Mouse (Mus musculus) thymus, adult 2 months (tissue): ENCODE results near the gene Ehd2.

Source experiments
- CTCF ChIP-seq: fragments of 200-500 bp; IDR thresholded peaks from 2 replicates; pipeline ENCODE4 v1.5.1; 2012; ENCODE audit warnings: mild to moderate bottlenecking, control low read depth, low read length, moderate library complexity, borderline replicate concordance; ENCODE audit not compliant: control insufficient read depth, poor library complexity, insufficient read depth; ENCODE audit errors: extremely low read depth
- POLR2A ChIP-seq: fragments of 200-500 bp; IDR thresholded peaks from 2 replicates; pipeline ENCODE4 v1.6.1; 2012; ENCODE audit warnings: mild to moderate bottlenecking, low read length, control low read depth, moderate library complexity; ENCODE audit not compliant: control insufficient read depth, poor library complexity, insufficient read depth; ENCODE audit errors: extremely low read depth

DNA sequence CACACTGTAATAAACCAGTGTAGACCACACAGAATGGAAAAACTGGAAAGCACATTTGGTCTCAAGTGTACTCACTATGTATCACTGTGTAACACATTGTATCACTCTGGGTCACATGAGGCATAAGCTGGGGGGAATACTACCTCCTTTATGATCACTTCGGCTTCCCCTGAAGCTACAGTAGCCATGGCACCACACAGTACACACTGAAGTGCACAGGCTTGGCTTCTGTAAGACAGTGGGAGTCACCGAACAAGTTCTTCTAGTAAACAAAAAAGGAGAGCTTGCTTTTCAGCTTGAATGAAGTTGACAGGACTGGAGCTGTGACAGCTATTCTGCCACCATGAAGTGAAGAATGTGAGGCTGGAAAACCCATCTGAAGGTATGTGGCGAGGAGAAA, 37.7 kb upstream of the Ehd2 start:
- TF ChIP-seq CTCF (no peak), POLR2A (no peak)
